Mouse (Mus musculus): Measurements from ENCODE around the gene Adamtsl5.

Gene Adamtsl5

DNA sequence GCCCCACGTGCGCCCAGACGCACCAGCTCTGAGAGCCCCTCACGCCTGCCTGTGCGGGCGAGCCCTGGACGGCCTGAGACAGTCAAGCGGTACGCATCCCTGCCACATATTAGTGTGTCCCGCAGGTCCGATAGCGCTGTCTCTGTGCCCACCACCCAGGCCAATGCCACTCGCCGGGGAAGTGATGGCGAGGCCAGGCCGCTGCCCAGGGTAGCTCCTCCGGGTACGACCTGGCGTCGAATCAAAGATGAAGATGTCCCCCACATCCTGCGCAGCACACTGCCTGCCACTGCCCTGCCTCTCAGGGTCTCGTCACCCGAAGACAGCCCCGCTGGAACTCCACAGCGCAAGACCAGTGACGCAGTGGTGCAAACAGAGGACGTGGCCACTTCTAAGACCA, 32.9 kb downstream of the Adamtsl5 start:
- DNase-seq: no peak

DNA sequence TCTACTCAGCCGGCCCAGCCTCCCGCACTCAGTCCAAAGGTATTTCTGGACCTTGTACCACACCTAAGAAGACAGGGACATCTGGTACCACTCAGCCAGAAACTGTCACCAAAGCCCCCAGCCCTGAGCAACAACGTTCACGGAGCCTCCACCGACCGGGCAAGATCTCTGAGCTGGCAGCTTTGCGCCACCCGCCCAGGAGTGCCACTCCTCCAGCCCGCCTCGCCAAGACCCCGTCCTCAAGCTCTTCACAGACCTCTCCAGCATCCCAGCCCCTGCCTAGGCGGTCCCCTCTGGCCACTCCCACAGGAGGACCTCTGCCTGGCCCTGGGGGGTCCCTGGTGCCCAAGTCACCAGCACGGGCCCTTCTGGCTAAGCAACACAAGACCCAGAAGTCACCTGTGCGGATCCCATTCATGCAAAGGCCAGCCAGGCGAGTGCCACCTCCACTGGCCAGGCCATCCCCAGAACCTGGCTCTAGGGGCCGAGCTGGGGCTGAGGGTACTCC, 33.7 kb downstream of the Adamtsl5 start:
- DNase-seq: no peak

DNA sequence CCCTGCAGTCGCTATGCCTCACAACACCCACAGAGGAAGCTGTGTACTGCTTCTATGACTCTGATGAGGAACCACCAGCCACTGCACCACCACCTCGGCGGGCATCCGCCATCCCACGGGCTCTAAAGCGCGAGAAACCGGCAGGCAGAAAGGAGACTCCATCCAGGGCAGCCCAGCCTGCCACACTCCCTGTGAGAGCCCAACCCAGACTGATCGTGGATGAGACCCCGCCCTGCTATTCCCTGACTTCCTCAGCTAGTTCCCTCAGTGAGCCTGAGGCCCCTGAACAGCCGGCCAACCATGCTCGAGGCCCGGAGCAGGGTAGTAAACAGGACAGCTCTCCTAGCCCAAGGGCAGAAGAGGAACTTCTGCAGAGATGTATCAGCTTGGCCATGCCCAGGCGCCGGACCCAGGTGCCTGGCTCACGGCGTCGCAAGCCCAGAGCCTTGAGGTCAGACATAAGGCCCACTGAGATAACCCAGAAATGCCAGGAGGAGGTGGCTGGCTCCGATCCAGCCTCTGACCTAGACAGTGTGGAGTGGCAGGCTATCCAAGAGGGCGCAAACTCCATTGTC, 34.5 kb downstream of the Adamtsl5 start:
- DNase-seq: no peak

DNA sequence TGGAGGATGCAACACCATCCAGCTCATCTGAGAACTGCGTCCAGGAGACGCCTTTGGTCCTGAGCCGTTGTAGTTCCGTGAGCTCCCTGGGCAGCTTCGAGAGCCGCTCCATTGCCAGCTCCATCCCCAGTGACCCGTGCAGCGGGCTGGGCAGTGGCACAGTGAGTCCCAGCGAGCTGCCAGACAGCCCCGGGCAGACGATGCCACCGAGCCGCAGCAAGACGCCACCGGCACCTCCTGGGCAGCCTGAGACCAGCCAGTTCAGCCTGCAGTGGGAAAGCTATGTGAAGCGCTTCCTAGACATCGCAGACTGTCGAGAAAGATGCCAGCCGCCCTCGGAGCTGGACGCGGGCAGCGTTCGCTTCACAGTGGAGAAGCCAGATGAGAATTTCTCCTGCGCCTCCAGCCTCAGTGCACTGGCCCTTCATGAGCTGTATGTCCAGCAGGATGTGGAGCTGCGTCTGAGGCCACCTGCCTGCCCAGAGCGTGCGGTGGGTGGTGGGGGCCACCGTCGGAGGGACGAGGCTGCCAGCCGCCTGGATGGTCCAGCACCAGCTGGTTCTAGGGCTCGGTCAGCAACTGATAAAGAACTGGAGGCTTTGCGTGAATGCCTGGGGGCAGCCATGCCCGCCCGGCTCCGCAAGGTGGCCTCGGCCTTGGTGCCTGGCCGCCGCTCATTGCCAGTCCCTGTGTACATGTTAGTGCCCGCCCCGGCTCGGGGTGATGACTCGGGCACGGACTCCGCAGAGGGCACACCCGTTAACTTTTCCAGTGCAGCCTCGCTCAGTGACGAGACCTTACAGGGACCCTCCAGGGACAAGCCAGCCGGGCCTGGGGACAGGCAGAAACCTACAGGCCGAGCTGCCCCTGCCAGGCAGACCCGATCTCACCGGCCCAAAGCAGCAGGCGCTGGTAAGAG, 35.4 kb downstream of the Adamtsl5 start:
- no peak for DNase-seq

DNA sequence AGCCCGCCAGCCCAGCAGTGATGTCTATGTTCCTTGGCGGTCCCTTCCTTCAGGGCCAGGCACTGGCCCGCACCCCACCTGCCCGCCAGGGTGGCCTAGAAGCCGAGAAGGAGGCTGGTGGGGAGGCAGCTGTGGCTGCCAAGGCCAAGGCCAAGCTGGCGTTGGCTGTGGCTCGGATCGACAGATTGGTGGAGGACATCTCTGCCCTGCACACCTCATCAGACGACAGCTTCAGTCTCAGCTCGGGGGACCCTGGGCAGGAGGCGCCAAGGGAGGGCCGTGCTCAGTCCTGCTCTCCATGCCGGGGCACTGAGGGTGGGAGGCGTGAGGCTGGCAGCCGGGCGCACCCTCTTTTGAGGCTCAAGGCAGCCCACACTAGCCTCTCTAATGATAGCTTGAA, 36.7 kb downstream of the Adamtsl5 start:
- no peak for DNase-seq

DNA sequence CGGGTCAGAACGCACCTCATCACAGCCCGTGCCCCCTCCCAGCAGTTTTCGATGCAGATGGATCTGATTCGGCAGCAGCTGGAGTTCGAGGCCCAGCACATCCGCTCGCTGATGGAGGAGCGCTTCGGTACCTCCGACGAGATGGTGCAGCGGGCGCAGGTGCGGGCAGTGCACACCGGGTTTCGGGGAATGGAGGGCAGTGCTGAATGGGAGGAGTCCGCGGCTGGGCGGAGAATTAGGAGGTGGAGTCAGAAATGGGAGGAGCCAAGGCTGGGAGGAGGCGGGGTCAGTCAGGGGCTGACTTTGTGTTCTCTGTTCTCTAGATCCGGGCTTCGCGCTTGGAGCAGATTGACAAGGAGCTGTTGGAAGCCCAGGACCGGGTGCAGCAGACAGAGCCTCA, 43.4 kb downstream of the Adamtsl5 start:
- peak; percentile 33 for DNase-seq

DNA sequence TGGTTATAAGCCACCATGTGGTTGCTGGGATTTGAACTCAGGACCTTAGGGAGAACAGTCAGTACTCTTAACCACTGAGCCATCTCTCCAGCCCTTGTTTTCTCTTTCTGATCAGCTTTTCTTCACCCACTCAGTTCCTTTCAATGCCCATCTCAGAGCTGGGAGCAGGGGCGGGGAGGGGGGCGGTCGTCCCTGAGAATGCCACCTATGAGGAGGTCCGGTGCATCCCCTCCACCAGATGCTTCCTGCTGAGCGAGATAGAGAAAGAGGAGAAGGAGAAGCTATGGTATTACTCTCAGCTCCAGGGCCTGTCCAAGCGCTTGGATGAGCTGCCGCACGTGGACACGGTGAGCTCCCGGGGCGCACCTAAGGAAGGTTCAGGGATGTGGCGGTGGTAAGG, 43.8 kb downstream of the Adamtsl5 start:
- DNase-seq: no peak

DNA sequence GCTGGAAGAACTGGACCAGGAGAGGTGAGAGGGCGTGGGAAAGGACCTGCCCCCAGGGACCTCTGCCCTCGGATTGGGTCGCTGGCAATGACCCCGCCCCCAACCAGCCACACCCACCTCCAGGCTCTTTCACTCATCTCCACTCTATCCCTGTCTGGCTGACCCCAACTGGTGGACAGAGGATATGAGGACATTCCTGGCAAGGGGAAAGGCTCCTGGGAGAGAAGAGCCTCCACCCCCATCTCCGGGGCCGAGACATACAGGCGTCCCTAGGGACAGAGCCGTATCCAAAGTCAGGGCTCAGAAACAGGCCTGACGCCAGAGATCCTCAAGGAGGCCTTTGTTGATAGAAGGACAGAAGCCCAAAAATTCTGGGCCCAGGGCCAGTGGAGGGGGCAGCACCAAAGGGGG, 45.7 kb downstream of the Adamtsl5 start:
- DNase-seq: peak; percentile 80

DNA sequence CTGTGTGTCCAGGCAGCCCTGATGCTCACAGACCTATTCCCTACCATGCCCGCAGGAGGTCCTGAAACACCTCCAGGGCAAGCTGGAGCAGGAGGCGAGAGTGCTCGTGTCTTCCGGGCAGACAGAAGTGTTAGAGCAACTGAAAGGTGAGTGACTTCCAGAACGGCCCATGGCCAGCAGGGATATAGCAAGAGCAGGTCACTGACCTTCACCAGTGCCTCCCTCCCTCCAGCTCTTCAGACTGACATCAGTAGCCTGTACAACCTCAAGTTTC, 46.2 kb downstream of the Adamtsl5 start:
- no peak for DNase-seq

DNA sequence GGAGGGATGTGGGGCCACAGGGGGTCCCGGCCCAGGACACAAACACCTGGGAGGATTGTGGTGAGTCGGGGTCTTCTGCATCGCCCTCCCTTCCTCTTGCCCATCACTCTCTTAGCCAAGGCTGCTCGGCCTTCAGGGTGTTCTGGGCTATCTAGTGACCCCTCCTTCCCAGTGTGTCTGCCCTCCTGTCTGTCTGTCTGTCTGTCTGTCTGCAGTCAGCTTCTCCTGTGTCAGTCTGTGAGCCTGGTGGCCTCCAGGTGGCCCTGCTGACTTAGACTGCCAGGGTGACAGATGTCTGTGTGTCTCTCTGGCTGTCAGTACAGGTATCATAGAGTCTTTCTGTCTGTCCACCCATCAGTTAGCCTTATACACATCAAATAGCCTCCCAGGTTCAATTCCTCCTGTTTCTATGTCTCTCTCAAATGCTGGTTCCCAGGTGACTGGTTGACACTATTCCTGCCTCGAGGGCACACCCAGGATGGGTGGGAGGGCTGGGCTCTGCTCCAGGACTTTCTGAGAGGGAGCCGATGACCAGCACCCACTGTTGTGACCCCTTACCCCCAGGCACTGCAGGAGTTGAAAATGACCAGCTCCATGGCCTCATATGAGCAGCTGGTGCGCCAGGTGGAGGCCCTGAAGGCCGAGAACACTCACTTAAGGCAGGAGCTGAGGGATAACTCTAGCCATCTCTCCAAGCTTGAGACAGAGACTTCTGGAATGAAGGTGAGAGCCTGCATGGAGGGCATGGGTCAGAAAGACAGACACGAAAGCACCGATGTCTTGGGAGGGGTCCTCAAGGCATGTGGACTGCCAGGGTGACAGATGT, 46.7 kb downstream of the Adamtsl5 start:
- no peak for DNase-seq

DNA sequence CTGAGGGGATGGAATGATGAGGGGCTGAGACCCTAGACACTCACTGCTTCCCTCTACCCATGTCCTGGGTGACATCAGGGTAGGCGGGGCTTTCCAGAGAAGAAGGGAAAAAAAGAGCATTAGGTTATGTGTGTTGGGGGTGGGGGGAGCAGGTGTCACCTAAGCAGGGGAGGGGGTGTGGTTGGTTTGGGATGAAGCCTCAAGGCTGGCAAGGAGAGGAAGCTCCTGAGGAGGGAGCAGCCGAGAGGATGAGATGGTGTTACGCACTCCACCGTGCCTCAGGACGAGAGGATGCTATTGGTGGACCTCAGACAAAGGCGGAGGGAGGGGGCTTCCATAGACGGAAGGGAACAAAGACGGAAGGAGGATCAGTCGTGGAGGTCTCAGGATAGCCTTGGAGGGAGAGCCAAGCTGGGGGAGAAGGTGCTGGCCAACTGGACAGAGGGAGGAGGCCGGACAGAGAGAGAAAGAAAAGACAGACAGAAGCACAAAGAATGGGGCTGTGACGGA, 47.5 kb downstream of the Adamtsl5 start:
- DNase-seq: no peak

DNA sequence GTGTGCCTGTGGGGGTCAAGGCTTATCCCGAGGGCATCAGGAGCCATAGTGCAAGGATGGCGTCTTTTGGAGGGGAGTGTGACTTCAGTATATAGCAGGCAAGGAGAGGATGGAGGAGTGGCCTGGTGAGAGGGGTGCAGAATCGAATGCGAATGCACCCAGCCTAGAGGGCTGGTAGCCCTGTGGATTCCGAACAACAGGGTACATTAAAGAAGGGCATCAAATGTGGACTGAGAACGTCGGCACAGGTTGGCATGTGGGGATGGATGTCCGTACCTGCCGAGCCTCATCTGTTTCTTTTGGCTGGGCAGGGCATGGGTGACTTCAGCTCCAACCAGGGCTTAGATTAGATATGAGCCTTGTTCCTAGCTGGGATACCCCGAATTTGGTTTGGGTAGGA, 48.4 kb downstream of the Adamtsl5 start:
- DNase-seq: no peak

DNA sequence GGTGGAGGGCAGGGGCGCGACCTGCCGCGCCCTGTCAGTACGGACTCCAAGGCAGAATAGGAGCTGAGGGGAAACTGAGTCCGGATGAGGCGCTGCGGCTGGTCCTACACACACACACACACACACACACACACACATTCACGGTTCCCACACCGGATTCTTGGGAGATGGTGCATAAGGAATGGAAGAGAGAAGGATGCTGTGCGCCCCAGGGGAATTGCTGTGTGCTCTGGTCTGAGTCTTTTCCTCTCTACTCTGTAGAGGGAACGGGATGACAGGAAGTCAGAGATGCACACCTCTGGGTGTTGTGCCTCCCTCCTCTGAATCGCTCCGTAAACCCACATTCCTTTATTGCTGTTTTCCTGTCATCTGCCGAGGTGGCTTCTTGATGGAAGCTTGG, 48.9 kb downstream of the Adamtsl5 start:
- no peak for DNase-seq

DNA sequence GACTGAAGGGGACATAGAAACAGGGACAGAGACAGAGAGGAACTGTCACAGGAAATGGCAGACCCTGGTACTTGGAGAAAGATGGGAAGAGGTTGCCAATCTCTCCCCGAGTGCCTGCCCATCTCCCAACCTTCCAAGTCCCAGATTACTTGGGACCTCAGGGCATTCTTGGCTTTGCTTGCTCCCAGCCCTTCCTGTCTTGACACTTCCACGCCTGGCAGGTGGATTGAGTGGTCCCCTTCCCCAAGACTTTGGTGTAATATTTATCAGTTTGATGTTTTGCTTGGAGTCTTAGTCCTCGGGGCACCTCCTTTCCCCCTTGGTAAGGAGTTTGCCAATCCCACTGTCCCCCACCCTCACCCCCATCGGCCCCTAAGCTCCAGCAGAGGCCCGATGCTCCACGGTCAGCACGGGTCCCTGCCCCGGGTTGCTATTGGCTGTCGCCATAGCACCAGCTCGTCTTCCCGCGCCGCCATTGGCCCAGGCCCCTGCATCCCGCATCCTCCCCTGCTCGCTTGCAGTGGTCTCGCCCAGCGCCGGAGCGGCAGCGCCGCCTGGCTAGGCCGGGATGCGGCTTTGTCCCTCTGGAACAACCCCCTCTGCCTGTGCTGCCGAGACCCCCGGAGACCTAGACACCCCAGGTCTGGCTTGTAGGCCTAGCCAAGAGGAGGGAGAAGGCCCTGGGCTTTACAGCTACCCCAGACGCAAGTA, 49.5 kb downstream of the Adamtsl5 start:
- no peak for DNase-seq

DNA sequence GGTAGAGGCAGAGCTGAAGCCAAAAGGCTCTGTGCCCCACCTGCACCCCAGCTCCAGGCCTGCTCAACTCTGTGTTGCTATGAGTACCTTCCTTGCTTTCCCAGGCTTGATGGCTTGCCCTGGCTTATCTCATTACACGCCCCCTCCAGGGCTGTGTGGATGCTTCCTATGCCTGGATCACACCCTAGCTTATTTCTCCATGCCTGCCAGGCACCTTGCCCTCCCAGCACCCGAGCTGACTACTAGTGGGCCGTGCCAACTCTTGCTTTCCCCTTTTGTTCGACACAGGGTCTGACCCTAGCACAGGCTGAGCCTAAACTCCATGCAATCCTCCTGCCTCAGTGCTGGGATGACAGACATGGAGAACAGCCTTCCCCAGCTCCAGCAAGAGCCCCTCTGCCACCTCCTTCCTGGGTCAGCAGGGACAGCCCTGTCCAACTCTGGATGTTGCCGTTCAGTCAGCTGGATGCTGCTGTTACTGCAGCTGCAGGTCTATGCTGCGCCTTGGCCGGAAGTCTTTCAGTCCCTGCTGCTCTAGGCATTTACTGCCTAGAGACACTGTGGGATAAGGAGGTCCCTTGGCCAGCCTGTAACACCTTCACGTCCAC, 50.6 kb downstream of the Adamtsl5 start:
- no peak for DNase-seq

DNA sequence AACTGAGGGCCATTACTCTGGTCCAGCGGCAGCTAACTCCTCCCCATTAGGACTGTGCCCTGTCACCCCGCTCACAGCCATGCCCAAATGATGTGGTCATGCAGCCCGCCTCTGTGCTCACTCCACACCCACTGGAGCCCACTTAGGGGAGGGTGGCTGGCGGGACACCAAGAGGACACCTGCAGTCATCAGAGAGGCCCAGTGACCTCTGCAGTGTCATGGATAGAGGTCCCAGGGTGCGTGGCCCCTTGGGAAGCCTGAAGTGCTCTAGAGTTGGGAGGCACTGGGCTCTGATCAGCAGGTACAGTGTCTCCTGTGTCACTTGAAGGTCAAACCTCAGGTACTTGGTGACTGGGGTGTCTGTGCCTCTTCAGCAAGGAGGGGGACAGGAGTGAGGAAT, 51.4 kb downstream of the Adamtsl5 start:
- DNase-seq: no peak

DNA sequence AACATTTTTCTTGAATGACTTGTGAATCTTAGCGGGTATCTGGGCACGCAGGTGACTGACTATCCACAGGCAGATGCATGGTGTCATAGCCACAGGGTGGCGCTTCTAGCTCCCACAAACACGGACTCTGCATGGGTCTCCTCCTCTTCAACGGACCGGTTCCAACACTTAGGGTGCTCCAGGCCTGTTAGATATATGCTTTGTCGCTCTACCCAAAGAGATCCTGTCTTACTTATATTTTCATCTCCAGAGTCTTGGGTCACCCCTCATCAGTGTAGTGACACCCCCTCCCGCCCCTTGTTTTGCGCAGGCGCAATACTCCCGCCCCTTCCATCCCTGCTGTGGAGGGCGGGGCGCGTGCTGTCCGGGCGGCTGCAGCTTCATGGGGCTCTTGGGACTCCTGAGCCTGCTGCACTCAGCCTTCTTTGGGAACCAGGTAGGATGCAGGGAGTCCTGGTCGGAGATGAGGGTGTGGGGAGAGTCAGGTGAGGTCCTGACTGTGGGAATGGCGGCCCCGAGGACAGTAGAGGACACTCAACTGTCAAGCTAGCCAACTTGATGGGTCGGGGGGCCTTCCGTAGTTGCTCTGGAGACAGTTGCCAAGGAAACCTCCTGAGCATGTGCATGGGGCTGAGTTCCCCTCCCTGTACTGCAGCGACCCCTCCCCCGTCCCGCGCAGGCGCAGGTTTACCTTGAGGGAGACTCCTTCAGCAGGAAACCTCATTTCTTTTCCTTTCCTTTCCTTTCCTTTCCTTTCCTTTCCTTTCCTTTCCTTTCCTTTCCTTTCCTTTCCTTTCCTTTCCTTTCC, 52.4 kb downstream of the Adamtsl5 start, which contains the start of gene Apc2:
Apc2 (plus strand) TSS at position 360 of the 808 bp plus-strand sequence.
- DNase-seq: peak; percentile 75

DNA sequence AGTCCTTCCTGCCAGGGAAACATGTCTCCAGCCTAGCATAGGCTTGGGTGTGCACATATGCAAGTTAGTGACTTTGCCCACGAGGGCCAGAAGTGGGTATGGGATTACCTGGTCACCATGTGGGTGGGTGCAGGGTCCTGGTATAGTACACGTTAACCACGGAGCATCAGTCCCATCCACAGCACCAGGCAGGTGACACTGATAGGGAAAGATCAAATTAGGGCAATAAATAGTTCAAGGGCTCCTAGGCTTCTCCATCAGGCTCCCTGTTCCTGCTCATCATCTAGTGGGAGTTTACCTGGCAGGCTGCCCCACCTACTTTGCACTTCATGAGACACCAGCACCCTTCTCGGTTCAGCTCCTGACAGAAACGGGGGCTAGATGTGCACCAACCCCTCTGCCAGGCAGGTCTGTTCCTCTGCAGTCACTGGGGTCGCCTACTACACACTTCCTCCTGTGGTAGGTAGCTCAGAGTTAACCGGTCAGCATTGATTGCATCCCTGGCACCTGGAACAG, 53.4 kb downstream of the Adamtsl5 start:
- no peak for DNase-seq

DNA sequence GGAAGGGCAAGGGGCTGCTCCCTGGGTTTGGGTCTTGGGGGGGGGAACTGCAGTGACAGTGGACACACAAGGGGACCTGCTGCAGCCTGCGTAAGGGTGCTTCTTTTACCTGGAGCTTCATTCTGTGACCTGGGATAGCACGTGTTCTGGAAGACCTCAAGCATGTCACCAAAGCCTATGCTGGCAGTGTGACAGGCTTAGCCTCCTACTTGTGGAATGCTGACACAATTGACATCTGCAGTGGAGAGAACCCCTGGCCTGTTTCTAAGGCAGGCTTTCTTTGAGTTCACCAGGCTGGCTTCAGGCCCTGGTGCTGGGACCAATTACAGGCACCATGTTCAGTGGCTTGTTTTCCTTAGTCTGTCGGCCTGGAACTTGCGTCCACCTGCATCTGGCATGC, 53.9 kb downstream of the Adamtsl5 start:
- DNase-seq: no peak

DNA sequence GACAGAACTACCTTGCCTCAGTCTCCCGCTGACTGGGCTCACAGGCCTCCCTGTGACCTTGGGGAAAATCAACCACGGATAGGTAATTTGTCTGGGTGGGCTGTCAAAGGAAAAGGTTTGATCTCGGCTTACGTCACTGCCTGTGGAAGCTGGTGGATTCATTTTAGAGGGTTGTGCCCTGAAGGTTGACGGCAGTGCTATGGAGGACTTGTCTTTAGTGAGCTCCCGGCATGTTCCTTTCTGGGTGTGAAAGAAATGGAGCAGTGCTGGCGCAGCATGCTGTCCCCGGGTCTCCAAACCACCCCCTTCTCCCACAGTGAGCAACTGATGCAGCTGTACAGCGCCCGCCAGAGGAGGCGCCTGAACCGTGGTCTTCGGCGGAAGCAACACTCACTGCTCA, 54.9 kb downstream of the Adamtsl5 start:
- no peak for DNase-seq

Measured in lung, postnatal 14 days (tissue).